Mouse (Mus musculus) layer of hippocampus, postnatal 36 days (tissue): ENCODE results near the gene Krt10. TPM values are rescaled to one million over a fixed set of nuclear protein-coding genes. Genes with fewer than 3 reads are reported as not detected.
A peak's percentile ranks its signal among the peaks of the same experiment; 100 is the strongest.

ENCODE experiments used
- DNase-seq, 2 experiments: peaks; one replicate each; pipeline ENCODE4 v3.0.0; 2022
- total RNA-seq, 2 experiments: library from RNA; stranded (reverse); gene quantifications; 2 replicates each; pipeline ENCODE4 v1.2.3; 2021

The Krt10 gene
- total RNA-seq = 10 to 100 TPM; 15.3 to 17.5 TPM

DNA sequence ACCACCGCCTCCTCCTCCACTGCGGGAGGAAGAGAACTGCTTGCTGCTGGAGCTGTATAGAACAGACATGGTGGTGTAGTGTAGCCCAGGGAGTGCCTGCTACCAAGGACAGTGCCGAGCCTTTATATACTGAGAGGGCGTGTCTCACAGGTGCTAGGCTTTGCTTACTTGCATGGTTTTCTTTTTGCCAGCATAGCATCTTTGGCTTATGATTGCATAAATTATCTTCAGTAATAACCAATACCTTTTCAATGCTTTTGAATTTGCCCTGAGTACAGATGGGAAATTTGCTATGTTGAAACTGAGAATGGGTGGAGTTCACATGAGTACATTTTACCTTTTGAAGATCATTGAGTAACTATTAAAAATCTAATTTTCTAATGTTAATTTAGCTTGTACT lies at the start of gene Krt10:
TSS of gene Krt10 (minus strand) at position 101 of the 400 bp plus-strand sequence.
- DNase-seq = no peak

DNA sequence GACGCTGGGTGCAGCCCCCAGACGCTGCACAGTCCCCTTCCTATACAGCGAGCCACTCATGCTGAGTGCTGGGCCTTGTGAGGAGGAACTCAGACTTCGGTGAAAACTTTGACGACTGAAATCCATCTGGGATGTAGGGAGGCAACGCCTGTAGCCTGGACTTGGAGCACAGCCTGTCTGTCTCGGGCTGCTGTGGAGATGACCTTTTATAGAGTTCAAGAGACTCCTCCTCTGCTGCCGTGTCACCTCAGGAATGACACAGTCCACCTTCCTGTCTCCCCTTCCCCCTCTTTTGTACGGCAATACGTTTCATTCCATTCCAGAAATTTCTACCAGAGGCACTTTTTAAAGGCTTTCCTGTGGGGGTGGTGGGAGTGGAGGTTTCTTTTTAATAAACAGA lies 48.8 kb upstream of the Krt10 start, which contains the start of gene Krt20:
TSS of gene Krt20 (minus strand) at position 179 of the 400 bp plus-strand sequence.
- no peak for DNase-seq

DNA sequence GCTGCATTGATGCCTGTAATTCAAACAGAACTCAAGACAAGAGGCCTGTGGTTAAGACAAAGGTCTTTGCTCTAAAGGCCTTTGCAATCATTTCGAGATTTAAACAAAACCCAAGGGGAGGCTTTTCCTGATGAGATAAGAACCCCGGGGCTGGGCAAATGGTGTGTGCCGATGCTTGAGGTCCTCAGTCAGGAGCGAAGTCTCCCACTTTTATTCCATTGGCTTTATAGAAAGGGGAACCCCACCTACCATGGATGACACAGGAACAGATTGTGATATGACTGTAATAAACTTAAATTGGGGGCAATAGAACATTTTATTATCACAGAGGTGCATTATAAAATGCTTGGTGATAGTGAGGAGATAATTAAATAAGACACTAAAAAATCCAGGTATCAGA lies 47.5 kb upstream of the Krt10 start:
- DNase-seq = no peak

DNA sequence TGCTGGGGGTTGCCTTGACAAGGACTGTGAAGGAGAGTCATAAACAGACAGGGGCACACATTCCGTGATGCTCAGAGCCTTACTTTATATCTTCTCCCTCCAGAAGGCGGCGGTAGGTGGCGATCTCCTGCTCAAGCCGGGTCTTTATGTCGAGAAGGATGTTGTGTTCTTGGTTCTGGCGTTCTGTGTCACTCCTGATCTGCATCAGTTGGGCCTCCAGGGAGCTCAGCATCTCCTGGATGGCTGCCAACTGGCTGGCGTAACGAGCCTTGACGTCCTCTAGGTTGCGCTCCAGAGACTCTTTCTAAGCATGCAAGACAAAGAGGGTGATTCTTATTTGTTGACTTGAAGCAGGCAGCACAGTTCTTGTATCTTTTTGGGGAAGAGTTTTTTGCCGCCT lies 41.5 kb upstream of the Krt10 start:
- DNase-seq = peak in 1 of 2 experiments; percentile 7

DNA sequence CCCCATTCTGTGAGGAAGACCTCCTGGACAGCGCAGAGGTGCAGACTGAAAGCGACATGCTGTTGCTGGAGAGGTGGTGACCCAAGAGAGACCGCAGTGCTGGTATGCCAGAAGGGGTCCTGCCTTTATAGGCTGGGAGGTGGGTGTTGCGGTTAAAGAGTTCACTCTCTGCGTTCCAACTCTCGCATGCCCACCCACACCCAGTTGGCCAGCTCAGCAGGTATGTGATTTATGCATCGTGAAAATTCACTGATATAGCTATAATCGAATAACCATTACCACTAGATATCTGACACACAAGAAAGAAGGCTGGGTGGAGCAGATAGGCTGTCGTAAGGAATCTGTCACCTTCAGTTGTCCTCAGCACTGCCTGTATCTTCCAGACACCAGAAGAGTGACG lies 33.0 kb upstream of the Krt10 start, which contains the start of gene Krt12:
TSS of gene Krt12 (minus strand) at position 101 of the 400 bp plus-strand sequence.
- no peak for DNase-seq

DNA sequence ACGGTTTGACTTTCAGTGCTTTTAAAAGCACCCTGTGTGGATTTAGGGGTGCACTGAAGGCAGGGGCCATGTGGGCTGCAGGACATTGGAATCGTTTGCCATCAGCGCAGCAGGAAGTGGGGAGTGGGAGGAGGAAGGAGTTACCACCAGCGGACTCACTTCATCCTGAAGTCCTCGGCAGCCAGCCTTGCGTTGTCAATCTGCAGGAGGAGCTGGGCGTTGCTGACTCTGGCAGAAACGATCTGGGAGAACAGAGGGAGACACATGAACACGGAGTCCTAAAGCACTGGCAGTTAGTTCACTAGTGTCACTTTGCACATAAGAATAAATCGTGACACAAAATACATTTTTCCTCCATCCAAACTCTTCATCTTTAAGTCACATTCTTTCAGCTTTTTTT lies 31.4 kb upstream of the Krt10 start:
- DNase-seq = peak in 1 of 2 experiments; percentile 11

DNA sequence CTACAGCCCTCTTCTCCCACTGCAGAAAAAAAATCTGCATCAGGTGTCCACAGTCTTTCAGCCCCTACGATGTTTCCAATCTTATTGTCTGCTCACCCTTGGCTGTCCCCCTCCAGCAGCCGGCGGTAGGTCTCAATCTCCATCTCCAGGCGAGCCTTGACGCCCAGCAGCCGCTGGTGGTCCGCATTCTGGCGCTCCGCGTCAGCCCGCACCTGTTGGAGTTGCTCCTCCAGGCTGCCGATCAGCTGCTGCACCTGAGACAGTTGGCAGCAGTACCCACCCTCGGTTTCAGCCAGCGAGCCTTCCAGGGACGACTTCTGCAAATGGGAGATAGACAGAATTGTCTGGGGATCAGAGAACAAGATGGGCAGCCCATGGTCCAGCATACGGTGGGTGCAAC lies 28.7 kb upstream of the Krt10 start:
- no peak for DNase-seq

DNA sequence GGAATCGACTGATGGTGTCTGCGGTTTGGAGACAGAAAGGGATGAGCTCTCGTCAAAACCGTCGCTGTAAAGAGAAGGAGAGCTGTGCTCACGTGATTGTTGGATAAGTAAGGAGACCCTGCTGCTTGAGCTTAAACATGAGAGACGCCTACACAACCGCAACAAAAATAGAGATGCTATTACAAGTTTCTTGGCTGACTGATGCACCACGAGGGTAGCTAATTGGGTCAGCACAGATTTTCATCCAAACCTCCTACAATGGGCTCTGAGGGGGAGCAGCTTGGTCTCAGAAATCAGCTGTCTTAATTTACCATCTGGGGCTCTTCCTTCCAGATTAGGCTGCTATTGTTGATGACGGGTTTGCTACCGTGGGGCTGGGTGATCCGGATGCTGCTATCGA lies 27.7 kb upstream of the Krt10 start:
- DNase-seq = peak in 1 of 2 experiments; percentile 21

DNA sequence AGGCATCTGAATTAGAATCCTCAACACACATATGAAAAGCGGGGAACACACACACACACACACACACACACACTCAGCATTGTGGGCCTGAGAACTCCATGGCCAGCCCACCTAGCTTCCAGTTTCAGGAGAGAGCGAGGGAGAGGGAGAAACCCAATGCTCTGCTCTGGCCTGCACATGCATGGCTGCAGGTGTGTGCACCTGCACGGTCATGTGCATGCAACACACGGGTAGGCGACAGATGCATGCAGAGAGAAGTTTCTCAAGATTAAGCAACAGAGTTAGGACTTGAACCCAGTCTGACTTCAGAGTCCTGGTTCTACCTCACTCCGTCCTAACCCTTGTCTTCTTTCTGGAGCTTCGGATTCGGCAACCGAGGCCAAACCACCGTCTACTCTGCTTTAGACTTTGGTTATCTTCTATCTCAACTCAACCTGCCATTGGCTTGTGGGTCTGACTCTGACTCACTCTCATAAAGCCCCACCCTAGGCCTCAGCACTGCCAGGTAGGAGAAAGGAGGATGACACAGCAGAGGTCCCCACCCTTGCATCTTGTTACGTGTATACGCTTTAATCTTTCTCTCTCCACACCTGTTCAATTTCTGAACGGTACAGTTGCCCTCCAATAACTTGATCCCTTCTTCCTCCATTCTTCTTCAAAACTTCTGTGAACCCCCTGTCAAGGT lies 25.4 kb upstream of the Krt10 start:
- no peak for DNase-seq

DNA sequence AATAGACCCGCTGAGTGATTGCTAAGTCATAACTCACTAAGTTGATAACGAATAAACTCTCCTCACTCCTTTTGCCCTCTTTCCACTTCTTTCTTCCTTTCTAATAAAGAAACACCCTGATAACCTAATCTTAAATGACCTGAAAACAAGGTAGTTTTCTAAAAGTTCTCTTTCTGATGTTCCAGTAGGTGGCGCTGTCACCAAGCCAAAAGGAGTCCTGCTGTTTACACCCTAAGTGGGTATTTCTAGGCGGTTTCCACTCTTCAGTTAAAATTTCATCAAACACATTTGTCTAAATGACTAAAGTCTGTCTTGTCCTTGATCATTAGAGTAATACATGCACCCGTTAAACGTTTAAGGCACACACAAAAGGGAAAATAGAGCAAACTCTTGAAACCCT lies 24.1 kb upstream of the Krt10 start:
- DNase-seq = no peak

DNA sequence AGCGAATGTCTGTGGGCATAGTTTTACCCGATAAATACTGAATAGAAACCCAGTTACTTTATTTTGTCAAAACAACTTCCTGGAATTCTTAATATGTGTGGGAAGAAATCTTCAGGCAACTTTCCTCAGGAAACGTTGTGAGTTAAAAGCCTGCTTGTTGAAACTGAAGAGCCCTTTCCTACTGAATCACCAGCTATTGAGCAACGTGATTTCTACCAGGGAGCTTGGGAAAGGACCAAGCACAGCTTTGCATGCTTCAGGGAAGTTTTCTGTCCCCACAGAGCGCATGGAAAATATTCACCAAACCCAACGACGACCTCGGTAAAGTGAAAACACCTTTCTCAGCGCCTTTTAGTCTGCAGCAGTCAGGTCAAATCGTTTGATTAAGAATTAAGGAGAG lies 17.0 kb upstream of the Krt10 start:
- DNase-seq = no peak

DNA sequence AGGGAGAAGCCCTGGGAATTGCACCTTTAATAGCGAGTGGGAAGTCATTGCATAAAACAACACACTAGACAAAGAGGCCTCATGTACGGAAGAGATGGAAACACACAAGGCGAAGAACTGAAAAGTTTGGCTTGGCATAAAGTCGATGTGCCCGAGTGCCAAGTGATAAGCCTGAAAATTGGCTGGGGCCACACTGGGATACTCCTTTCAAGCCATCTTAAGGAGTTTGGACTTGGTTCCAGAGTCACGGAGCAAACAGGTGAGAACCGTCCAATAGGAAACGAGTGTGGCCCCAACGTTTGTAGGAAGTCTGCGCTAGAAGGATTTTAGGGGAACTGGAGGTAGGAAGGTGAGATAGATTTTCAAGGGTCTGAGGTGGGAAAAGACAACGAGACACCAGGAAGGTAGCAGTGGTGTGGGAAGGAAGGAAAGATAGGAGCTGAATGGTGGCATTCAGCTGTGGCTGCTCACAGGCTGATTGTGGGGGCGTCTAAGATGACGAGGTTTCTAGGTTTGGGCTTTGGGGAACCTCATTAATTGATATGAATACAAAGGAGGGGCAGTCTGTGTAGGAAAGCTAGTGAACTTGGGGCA lies 10.9 kb upstream of the Krt10 start:
- DNase-seq = no peak

DNA sequence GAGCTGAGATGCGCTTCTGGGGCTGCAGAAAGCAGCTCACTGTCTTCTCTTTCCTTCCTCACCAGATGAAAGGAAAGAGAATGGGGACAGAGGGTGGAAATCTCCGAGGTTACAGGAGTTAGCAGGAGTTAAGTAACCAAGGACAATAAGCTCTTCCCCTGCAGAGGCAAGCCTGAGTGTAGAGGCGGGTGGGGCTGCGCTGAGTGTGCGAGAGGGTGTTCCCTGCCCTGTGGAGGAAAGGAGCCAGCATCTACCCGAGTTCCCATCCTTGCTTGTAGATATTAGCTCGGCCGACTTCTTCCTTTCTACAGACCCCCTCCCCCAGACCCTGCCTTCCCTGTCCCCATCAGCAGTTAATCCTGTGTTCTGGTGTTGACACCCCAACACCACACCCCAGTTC lies 9.7 kb upstream of the Krt10 start:
- no peak for DNase-seq

DNA sequence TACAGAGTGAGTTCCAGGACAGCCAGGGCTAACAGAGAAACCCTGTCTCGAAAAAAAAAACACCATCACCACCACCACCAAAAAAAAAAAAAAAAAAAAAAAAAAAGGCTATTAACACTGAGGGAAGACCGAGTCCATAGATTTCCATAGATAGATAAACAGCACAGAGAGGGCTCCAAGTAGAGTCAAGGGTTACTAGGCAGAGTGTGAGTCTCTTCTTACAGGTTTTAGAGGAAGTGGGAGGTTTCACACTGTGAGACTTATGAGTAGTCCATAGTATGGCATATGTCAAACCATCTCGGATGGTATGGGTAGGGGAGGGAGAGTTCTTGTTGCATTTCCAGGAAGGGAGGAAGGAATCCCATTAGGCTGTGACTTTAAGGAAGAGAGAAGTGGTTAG lies 8.9 kb upstream of the Krt10 start:
- no peak for DNase-seq

DNA sequence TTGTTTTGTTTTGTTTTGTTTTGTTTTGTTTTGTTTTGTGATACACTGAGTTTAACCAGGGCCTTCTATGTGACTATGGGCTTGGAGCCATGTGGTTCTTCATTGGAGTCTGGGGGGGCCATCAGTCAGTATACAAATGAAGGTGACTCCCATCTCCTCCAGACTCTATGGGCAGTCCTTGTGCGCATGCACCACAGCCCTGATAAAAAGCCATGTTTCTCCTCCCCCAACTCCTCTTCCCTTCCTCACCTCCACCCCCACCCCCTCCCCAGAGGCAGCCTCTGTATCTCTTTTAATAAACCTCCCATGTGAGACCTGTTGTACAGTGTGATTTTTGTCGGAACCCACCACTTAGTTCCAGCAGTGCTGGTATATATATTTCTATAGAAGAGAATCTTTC lies 7.5 kb upstream of the Krt10 start:
- DNase-seq = no peak

DNA sequence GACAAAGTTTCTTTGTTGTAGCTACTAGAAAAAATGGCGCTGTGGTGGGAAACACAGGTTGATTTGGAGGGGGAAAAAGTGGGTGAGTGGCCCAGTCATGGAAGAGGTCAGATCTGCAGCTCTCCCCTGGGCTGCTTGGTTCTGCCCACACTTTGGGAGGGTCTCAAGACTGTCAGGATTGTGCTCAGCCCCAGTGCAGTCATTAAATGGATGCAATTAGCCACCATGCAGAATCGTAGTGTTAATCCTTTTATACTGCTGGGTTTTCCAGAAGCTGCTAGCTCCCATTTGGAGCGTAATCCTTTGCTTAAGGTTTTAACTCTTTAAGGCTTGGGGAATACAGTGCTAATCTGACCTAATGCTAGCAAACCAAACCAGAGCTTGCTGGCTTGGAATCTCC lies 6.9 kb upstream of the Krt10 start:
- DNase-seq = no peak

DNA sequence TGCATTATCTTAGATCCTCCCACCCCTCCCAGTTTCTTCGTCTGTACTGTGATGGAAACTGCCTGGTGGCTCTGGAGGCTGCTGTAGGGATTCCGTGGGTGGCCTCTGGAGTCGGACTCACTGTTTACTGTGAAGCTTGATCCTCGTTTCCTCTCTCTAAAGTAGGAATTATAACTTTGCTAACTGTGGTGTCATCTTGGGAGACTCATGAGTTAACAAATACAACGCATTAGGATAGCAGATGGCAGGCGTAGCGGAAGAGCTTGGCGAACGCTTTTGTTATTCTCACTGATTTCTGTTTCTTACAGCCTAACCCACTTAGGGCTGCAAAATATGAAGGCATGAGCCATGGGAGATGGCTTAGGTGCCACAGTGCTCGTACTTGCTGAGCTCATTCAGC lies 3.3 kb upstream of the Krt10 start:
- DNase-seq = no peak

DNA sequence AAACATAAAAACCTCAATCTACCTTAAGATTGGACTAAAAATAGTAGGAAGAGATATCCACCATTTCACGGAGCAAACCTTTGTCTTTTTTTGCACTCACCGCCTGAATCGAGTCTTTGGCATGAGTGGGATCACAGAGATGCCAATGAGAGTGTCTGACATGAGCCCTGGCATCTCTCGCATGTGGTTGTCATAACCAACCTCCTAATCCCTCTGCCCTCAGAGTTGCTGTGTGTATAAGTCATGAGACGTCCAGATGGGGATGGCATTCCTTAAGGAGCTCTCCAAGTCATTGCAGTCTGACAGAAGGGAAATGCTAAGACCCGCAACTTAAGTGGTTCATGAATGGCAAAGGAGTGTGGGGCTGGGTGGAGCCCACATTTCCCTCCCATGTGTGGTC lies 2.2 kb upstream of the Krt10 start:
- no peak for DNase-seq

DNA sequence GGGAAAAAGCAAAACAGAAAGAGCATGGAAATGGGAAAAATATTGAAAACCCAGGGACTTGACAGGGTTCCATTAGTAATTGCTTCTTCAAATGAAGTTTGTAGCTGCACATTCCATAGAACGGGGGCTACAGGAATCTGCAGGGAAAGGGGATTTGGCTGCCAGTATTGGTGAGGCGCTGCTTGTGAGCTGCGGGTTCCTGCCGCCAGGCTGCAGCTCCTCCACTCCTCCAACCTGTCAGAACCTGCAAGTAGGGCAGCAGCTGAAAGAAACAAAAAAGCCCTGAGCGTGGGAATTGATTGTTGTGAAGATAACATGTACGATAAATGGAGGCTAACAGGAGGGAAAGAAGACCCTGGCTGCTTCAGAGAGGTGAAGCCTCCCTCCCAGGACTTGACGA lies 1.7 kb upstream of the Krt10 start:
- DNase-seq = no peak

DNA sequence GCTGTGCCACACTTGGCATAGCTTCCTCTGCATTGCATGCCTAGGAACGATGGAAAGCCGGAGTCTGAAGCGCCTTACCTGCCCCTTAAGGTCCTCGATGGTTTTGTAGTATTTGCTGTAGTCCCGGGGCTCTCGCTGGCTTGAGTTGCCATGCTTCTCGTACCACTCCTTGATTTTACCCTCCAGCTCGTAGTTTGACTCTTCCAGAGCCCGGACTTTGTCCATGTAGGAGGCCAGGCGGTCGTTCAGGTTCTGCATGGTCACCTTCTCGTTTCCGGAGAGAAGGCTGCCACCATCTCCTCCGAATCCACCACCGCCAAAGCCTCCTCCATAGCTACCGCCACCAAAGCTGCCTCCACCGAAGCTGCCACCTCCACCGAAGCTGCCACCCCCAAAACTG lies 503 bp downstream of the Krt10 start:
- no peak for DNase-seq

DNA sequence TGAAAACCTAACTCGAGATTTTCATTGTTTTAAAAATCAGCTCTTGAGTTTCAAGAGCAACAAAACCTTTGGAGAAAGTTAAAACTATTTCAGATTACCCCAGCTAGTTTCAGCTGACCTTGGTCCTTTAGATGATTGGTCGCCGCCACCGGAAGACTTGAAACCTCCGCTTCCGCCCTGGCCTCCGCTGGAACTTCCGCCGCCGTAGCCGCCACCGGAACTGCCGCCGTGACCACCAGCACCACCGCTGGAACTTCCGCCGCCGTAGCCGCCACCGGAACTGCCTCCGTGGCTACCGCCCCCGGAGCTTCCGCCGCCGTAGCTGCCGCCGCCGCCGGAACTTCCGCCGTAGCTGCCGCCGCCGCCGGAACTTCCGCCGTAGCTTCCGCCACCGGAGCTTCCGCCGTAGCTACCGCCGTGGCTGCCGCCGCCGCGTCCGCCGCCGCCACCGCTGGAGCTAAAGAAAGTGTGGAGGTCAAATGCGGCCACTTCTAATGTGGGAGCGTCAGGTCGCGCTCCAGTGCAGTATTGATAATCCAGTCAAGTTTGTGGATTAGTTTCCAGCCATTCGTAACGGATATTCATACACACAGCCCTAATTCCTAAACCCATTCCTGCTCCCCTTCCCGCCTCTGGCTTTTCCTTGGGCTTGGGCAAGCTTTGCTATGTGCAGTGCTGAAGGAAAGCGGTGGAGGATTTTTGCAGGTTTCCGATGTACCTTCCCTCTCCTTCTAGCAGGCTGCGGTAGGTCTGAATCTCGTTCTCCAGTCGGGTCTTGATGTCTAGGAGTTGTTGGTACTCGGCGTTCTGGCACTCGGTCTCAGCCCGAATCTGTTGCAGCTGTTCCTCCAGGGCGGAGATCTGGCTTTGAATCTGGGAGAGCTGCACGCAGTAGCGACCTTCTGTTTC lies 3.1 kb downstream of the Krt10 start:
- peak; percentile 88 for DNase-seq

DNA sequence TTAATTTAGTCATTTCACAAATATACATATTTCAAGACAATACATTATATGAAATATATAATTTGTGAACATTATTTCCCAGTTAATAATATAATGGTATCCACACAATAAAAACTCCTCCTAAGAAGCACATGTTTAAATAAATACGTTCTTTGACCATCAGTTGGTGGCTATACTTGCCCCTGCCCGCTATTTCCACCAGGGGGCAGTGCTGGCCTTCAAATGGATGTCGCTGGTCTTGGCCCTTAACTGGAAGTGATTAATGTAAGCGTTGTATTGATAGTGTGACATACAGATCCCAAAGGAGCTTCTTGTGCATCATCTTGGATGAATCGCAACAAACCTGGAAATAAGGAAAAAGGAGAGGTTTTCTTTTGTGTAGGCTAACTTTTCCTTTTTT lies 9.6 kb downstream of the Krt10 start:
- DNase-seq = peak; percentile 63 to 66

DNA sequence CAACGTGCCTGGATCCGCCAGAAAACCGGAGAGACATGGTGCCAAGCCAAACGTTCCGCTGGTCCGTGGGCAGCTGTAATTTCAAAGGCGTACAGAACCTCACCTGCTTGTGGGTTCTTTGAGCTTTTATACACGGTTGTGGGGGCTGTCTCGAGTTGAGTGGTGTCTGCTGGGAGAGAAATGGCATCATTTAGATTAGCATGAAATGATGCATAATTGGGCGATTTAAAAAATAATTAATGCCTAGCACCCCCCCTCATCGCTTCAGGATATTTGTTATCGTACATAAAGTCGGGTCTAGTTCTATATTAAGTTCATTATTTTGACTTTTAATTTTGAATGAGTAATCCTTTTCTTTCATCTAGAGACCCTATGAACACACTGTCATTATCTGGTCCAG lies 14.4 kb downstream of the Krt10 start, which contains the start of gene Krt28:
TSS of gene Krt28 (minus strand) at position 101 of the 400 bp plus-strand sequence.
- no peak for DNase-seq
